Mouse (Mus musculus): ENCODE measurements around the gene Gm20388.

DNA sequence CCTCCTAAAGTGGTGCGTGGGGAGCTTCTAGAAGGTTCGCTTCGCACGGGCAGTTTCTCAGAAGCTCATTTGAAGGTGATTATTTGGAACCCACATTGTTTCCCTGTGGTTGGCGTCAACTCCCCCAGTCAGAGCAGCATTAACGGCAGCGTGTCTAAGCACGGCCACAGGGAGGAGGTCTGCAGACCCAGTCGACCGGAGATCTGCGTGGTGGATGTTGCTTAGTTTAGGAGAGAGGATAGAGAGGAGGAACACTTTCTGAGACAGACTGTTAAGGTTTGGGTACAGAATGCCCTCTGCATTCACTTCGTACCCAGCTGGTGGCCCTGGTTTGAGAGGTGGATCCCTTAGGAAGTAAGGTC is 4234.0 kb downstream of the Gm20388 start:
- TF ChIP-seq POLR2A (IDR thresholded peaks at IDR 0.05; ENCODE audit: insufficient read depth, low read length): no peak
- TF ChIP-seq EP300 (IDR thresholded peaks at IDR 0.05; ENCODE audit: insufficient read depth, low read depth, low read length): no peak

Measured in ES-Bruce4 (cell line).